Mouse (Mus musculus) erythroblast, embryonic 14.5 days (primary cell): ENCODE data around the gene Slc44a4. TPM values are rescaled to one million over a fixed set of nuclear protein-coding genes. Genes with fewer than 3 reads are reported as not detected.

Experiments used
- H3K27me3 ChIP-seq: 2 replicates; pipeline ENCODE4 v1.6.1; 2012; ENCODE audit warnings: inconsistent platforms; ENCODE audit not compliant: control insufficient read depth
- H3K36me3 ChIP-seq: 2 replicates; pipeline ENCODE4 v1.6.1; 2012; ENCODE audit warnings: mild to moderate bottlenecking, inconsistent platforms; ENCODE audit not compliant: control insufficient read depth
- H3K4me1 ChIP-seq: 2 replicates; pipeline ENCODE4 v1.6.1; 2012; ENCODE audit warnings: inconsistent platforms; ENCODE audit not compliant: control insufficient read depth
- H3K4me3 ChIP-seq: replicated peaks from 2 replicates; pipeline ENCODE3; 2012; ENCODE audit warnings: moderate library complexity, mild to moderate bottlenecking, inconsistent platforms
- H3K9me3 ChIP-seq: 2 replicates; pipeline ENCODE4 v1.6.1; 2012; ENCODE audit warnings: low read length, inconsistent platforms, mixed read lengths; ENCODE audit not compliant: control insufficient read depth
- GATA1 ChIP-seq: IDR thresholded peaks from 2 replicates; pipeline ENCODE4 v1.6.1; 2012; ENCODE audit warnings: low read length, inconsistent platforms, mixed read lengths
- TAL1 ChIP-seq: IDR thresholded peaks from 3 replicates; pipeline ENCODE4 v1.6.1; 2012; ENCODE audit warnings: low read length, inconsistent platforms, mixed read lengths
- polyA plus RNA-seq: library from polyadenylated mRNA; stranded (reverse); fragments of >175 nt; gene quantifications from 2 replicates; pipeline ENCODE4 v1.2.3, GENCODE M21; 2012

The Slc44a4 gene
- polyA plus RNA-seq, 1 experiment, result not detected

- H3K36me3 ChIP-seq, result peaks cover 6% of the 10 kb centered on the region
- no peak overlapping the region for H3K4me3 ChIP-seq
- H3K27me3 ChIP-seq, result peaks cover 8% of the 10 kb centered on the region
- peaks cover 4% of the 10 kb centered on the region; the same call in 1 of the 2 replicates for H3K9me3 ChIP-seq
- TF ChIP-seq GATA1 (no peak), TAL1 (no peak)
- peaks cover 22% of the 10 kb centered on the region for H3K4me1 ChIP-seq
Measured at GRCm38 (mm10) chr17:34978239-34978638, 64.0 kb downstream of the Slc44a4 start.

- Histone ChIP-seq H3K4me3 (no peak overlapping the region), H3K27me3 (no peaks in the 10 kb centered on the region), H3K4me1 (peaks cover 28% of the 10 kb centered on the region), H3K9me3 (peaks cover 4% of the 10 kb centered on the region; the same call in 1 of the 2 replicates), H3K36me3 (peaks cover 12% of the 10 kb centered on the region)
- TF ChIP-seq GATA1 (no peak), TAL1 (no peak)
Measured at GRCm38 (mm10) chr17:34979631-34980030, 65.4 kb downstream of the Slc44a4 start.

Other genes starting within 250 kb of the Slc44a4 start
- under 0.01 TPM in 1 of 2 replicates, not detected in the other for gene Tnxb, start 243.9 kb upstream of the Slc44a4 start, polyA plus RNA-seq
- 0.05 TPM in 1 of 2 replicates, not detected in the other for gene C4b, start 170.6 kb upstream of the Slc44a4 start, polyA plus RNA-seq
- gene Cyp21a1, start 109.9 kb upstream of the Slc44a4 start, polyA plus RNA-seq, result not detected in 2 replicates
- 6.3 and 6.7 TPM in 2 replicates for gene Stk19, start 77.5 kb upstream of the Slc44a4 start, polyA plus RNA-seq
- gene Dxo, start 77.4 kb upstream of the Slc44a4 start, polyA plus RNA-seq, result 15.3 and 22.0 TPM in 2 replicates
- 6.7 and 8.9 TPM in 2 replicates for gene Skiv2l, start 64.3 kb upstream of the Slc44a4 start, polyA plus RNA-seq
- gene Nelfe, start 64.1 kb upstream of the Slc44a4 start, polyA plus RNA-seq, result 30.9 and 32.9 TPM in 2 replicates
- gene Cfb, start 51.9 kb upstream of the Slc44a4 start, polyA plus RNA-seq, result 0.11 TPM in 1 of 2 replicates, not detected in the other
- gene Zbtb12, start 35.0 kb upstream of the Slc44a4 start, polyA plus RNA-seq, result 0.24 and 0.25 TPM in 2 replicates
- not detected in 2 replicates for gene Gm20547, start 32.4 kb upstream of the Slc44a4 start, polyA plus RNA-seq
- 0.13 and 0.17 TPM in 2 replicates for gene C2, start 16.2 kb upstream of the Slc44a4 start, polyA plus RNA-seq
- 6.2 and 6.4 TPM in 2 replicates for gene Ehmt2, start 16.0 kb upstream of the Slc44a4 start, polyA plus RNA-seq
- gene Neu1, start 16.8 kb downstream of the Slc44a4 start, polyA plus RNA-seq, result 0.31 and 0.38 TPM in 2 replicates
- gene Hspa1b, start 44.8 kb downstream of the Slc44a4 start, polyA plus RNA-seq, result 408 and 454 TPM in 2 replicates
- not detected in 2 replicates for gene Gm20481, start 55.4 kb downstream of the Slc44a4 start, polyA plus RNA-seq
- 195 and 214 TPM in 2 replicates for gene Hspa1a, start 57.7 kb downstream of the Slc44a4 start, polyA plus RNA-seq
- 0.04 TPM in 1 of 2 replicates, not detected in the other for gene Hspa1l, start 58.2 kb downstream of the Slc44a4 start, polyA plus RNA-seq
- 15.9 and 21.4 TPM in 2 replicates for gene Lsm2, start 67.4 kb downstream of the Slc44a4 start, polyA plus RNA-seq
- gene Vars, start 86.5 kb downstream of the Slc44a4 start, polyA plus RNA-seq, result 41.7 and 44.9 TPM in 2 replicates
- 0.01 TPM in 2 replicates for gene Vwa7, start 102.1 kb downstream of the Slc44a4 start, polyA plus RNA-seq
- gene Sapcd1, start 113.5 kb downstream of the Slc44a4 start, polyA plus RNA-seq, result 0.87 and 0.97 TPM in 2 replicates
- 0.90 and 1.3 TPM in 2 replicates for gene Msh5, start 132.3 kb downstream of the Slc44a4 start, polyA plus RNA-seq
- 5.1 and 6.0 TPM in 2 replicates for gene Clic1, start 135.5 kb downstream of the Slc44a4 start, polyA plus RNA-seq
- gene Ddah2, start 144.6 kb downstream of the Slc44a4 start, polyA plus RNA-seq, result 0.78 and 0.92 TPM in 2 replicates
- gene Ly6g6c, start 150.9 kb downstream of the Slc44a4 start, polyA plus RNA-seq, result not detected in 2 replicates
- gene Mpig6b, start 151.7 kb downstream of the Slc44a4 start, polyA plus RNA-seq, result 0.05 TPM in 1 of 2 replicates, not detected in the other
- not detected in 2 replicates for gene Ly6g6e, start 162.4 kb downstream of the Slc44a4 start, polyA plus RNA-seq
- not detected in 2 replicates for gene Ly6g6d, start 163.6 kb downstream of the Slc44a4 start, polyA plus RNA-seq
- gene Ly6g6f, start 171.1 kb downstream of the Slc44a4 start, polyA plus RNA-seq, result 0.07 and 0.08 TPM in 2 replicates
- 10.1 and 10.3 TPM in 2 replicates for gene Abhd16a, start 174.8 kb downstream of the Slc44a4 start, polyA plus RNA-seq
- not detected in 2 replicates for gene Ly6g5c, start 193.8 kb downstream of the Slc44a4 start, polyA plus RNA-seq
- gene Ly6g5b, start 201.0 kb downstream of the Slc44a4 start, polyA plus RNA-seq, result 0.03 TPM in 1 of 2 replicates, not detected in the other
- 11.0 and 12.4 TPM in 2 replicates for gene Gpank1, start 207.0 kb downstream of the Slc44a4 start, polyA plus RNA-seq
- 10.2 and 11.2 TPM in 2 replicates for gene Csnk2b, start 207.6 kb downstream of the Slc44a4 start, polyA plus RNA-seq
- gene D17H6S53E, start 211.9 kb downstream of the Slc44a4 start, polyA plus RNA-seq, result 0.27 and 0.48 TPM in 2 replicates
- gene Apom, start 217.6 kb downstream of the Slc44a4 start, polyA plus RNA-seq, result 0.10 and 0.20 TPM in 2 replicates
- 88.8 and 102 TPM in 2 replicates for gene Bag6, start 220.7 kb downstream of the Slc44a4 start, polyA plus RNA-seq